Mouse (Mus musculus) common myeloid progenitor, adult 5-6 weeks (primary cell): Measurements from ENCODE around the gene Gm19668. TPM values are rescaled to one million over a fixed set of nuclear protein-coding genes. Genes with fewer than 3 reads are reported as not detected.
"Not testable (repeated sequence)": the region's sequence is repeated elsewhere in the genome, so short reads cannot be mapped to it uniquely, and the experiment has no call there.

Experiments
- ATAC-seq: replicated peaks from 2 replicates; pipeline ENCODE4 v1.8.0; 2016; ENCODE audit warnings: low read depth, mild to moderate bottlenecking, moderate TSS enrichment, inconsistent platforms; ENCODE audit not compliant: poor library complexity, severe bottlenecking
- total RNA-seq: library from RNA; stranded (forward); fragments of 200-1000, 187-1606 nt; gene quantifications from 2 replicates; pipeline ENCODE4 v1.2.3, GENCODE M21; 2017

Gm19668 gene
- total RNA-seq, result not detected in 2 replicates

DNA sequence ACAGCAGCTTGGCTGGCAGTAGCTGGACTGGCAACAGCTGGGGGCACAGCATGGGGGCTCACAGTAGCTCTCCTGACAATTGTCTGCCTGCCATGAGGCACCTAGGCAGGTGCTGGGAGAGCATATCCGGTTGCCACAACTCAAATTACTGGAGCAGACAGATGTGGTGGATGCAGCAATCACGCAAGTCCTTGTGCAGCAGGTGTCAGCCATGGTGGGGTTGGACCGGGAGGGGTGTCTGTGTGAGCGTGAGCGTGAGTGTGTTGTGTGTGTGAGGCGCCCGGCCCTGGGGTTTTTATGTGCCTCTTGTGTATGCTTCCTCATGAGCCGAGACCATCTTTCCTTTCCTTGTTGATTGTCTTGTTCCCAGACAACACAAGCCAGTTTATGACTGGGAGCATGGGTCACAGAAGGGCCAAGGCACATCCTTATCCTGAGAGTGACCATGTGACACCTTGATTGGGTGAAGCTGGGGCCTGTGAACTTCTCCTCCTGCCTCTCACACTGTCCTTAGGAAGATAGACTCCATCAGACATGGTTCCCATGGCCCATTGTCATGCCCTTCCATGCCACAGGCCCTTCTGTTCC, at the start of gene Gm19668:
Gm19668 (minus strand) TSS at position 213 of the 588 bp plus-strand sequence.
- no peak for ATAC-seq

- ATAC-seq, result no peak
Observed at GRCm38 (mm10) chr10:77847538-77847937, 48.6 kb upstream of the Gm19668 start.

GRCm38 (mm10) chr10:77846961-77847360, 48.0 kb upstream of the Gm19668 start:
- no peak for ATAC-seq

GRCm38 (mm10) chr10:77846503-77846902, 47.6 kb upstream of the Gm19668 start, which contains the start of gene Gm36176:
TSS of gene Gm36176 (plus strand) at chr10:77846803.
- no peak for ATAC-seq

DNA sequence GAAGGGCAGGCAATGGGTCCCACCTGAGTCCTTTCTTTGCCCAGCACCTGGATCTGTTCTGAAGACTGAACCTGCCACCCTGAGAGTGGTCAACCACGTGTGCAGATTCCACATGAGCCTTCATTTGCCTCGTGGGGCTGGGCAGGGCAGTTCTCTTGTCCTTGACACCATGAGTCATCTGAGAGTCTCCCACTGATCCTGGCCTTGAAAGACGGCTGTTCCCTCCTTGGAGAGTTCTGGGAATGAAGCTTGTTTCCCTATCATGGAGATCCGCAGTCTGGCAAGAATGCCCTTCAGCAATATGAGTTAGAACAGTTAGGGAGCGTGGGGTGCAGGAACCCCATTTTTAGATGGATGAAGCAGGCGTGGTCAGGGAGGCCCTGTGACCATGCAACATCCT, 40.1 kb upstream of the Gm19668 start:
- ATAC-seq, result no peak

DNA sequence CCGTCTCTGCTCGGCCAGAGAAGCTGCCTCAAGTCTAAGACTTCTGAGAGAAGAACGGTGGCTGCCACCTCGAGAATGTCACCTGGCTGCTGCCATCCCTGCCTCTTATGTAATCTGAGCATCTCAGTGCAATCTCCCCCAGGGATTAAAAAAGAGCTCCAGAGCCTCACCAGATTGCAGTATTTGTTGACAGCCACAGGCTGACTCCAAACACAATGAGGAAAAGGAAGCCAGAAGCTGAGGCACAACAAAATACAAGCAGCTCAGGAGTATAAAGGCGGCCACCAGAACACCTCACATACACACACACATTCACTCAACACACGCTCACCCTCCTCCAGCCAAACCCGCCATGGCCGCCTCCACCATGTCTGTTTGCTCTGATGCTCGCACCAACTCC, 36.7 kb upstream of the Gm19668 start, which contains the start of gene Krtap10-10:
Krtap10-10 (plus strand) TSS at position 301 of the 400 bp plus-strand sequence.
- ATAC-seq, result no peak

GRCm38 (mm10) chr10:77826951-77827350, 28.0 kb upstream of the Gm19668 start, which contains the start of gene Krtap10-4:
TSS of gene Krtap10-4 (minus strand) at chr10:77827095.
- no peak for ATAC-seq

DNA sequence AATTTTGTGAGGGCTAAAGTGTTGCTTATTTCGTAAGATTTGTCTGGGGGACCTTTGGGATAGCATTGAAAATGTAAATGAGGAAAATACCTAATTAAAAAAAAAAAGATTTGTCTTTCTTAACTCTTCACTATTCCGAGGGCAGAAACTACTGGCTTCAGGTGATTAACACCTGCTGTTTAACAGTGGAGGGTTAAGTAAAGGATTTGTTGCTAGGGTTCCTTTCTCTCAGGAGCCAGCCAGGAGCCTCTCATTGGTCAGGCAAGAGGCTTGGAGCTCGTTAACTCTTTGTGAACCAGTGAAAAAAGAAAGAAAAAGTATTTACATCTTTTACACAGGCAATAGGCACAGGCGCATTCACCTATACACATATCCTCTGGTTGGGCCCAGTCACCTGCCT, 20.3 kb upstream of the Gm19668 start:
- ATAC-seq, result no peak

- ATAC-seq, result no peak
Observed at GRCm38 (mm10) chr10:77818523-77818922, 19.6 kb upstream of the Gm19668 start.

DNA sequence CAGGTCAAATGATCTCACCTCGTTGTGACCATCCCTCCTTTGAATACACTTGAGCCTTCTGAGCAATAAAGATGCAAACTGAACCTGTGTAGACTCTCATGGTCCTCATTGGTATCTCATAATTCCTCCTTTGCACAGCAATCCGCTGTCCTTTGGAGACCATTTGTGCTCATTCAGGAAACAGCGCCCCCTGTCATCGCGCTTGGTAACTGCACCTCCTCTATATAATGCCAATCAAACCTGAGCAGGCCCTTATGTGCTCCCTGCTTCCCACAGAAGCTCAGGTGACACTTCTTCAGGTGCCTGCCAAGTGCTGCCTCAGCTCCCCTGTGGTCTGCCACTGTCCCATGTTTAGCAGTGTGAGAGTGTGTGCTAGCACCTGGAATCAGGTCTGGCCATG, 16.6 kb upstream of the Gm19668 start:
- no peak for ATAC-seq

DNA sequence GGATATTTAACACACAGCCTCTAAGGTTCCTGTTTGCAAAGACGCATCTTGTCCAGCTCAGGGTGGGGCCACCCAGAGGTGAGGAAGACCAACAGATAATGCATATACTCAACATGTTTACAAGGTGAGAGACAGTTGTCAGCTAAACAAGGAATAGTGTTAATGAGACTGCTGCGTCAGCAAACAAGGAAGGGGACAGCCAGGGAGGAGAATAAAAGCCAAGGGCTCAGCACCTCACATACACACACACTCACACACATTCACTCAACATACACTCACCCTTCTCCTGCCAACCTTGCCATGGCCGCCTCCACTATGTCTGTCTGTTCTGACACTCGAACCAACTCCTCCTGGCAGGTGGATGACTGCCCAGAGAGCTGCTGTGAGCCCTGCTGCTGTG, 15.4 kb upstream of the Gm19668 start, which contains the start of gene Gm2696:
Gm2696 (plus strand) TSS at position 301 of the 400 bp plus-strand sequence.
- ATAC-seq, result no peak

DNA sequence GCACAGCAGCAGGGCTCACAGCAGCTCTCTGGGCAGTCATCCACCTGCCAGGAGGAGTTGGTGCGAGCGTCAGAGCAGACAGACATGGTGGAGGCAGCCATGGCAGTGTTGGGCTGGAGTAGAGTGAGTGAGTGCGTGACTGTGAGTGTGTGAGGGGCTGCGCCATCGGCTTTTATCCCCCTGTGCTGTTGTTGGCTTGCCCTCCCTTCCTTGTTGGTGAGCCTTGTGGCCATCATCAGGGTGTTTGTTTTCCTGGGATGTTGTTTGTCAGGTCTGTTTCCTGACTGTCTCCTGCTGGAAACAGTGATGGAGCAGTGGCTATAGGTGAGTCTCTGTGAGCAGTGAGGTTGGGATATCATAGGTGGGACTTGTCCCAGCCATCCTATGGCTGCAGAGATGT, 12.8 kb upstream of the Gm19668 start, which contains the start of gene Gm9507:
Gm9507 (minus strand) TSS at position 101 of the 400 bp plus-strand sequence.
- no peak for ATAC-seq

DNA sequence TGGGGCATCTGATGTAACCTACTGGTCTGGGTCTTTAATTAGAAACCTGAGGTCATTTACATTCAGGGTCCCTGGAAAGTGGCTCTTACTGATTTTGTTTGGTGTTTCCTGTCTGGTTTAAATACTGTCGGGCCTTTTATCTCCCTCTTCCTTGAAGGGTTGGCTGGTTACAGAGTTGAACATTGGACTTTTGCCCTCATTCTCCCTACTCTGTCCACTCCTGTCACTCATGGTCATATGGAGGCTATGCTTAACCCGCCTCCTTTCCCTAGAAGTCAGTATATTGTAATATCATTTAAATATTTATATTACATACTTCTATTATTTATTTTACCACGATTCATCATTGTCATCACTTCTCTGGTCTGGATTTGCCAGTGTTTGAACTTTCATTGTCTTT, 5.2 kb upstream of the Gm19668 start:
- no peak for ATAC-seq

- ATAC-seq, result not testable (repeated sequence)
Observed at GRCm38 (mm10) chr10:77798164-77798920, 591 bp downstream of the Gm19668 start.

- no peak for ATAC-seq
Observed at GRCm38 (mm10) chr10:77797677-77798076, 1.3 kb downstream of the Gm19668 start.

- no peak for ATAC-seq
Observed at GRCm38 (mm10) chr10:77794976-77795375, 4.0 kb downstream of the Gm19668 start, which contains the start of gene Gm9639. TSS of gene Gm9639 (minus strand) at chr10:77795076.

GRCm38 (mm10) chr10:77788621-77789020, 10.3 kb downstream of the Gm19668 start:
- ATAC-seq, result no peak

DNA sequence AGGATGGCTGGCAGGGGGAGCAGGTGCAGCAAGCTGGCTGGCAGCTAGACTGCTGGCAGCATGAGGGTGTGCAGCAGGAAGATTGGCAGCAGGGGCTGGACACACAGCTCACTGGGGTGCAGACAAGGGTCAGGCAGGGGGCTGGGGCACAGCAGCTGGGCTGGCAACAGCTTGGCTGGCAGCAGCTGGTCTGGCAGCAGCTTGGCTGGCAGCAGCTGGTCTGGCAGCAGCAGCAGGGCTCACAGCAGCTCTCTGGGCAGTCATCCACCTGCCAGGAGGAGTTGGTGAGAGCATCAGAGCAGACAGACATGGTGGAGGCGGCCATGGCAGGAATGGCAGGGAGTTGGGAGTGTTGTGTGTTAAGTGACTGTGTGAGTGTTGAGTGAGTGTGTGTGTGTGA, 11.1 kb downstream of the Gm19668 start, which contains the start of gene Gm7137:
Gm7137 (minus strand) TSS at position 325 of the 400 bp plus-strand sequence.
- not testable (repeated sequence) for ATAC-seq

- ATAC-seq, result not testable (repeated sequence)
Observed at GRCm38 (mm10) chr10:77783396-77783795, 15.5 kb downstream of the Gm19668 start.

DNA sequence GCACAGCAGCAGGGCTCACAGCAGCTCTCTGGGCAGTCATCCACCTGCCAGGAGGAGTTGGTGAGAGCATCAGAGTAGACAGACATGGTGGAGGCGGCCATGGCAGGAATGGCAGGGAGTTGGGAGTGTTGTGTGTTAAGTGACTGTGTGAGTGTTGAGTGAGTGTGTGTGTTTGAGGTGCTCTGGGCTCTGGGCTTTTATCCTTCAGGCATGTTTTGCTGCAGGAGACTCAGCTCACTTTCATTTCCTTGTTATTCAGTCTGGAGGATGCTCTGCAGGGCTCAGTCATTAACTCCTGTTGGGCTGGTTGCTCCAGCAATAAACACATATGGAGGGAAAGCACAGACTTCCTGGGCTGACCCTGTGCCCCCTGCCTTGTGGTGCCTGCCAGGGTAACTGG, 16.5 kb downstream of the Gm19668 start, which contains the start of gene Gm3250:
Gm3250 (minus strand) TSS at position 101 of the 400 bp plus-strand sequence.
- ATAC-seq, result not testable (repeated sequence)

DNA sequence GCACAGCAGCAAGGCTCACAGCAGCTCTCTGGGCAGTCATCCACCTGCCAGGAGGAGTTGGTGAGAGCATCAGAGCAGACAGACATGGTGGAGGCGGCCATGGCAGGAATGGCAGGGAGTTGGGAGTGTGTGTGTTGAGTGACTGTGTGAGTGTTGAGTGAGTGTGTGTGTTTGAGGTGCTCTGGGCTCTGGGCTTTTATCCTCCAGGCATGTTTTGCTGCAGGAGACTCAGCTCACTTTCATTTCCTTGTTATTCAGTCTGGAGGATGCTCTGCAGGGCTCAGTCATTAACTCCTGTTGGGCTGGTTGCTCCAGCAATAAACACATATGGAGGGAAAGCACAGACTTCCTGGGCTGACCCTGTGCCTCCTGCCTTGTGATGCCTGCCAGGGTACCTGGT, 22.1 kb downstream of the Gm19668 start, which contains the start of gene Gm7138:
Gm7138 (minus strand) TSS at position 101 of the 400 bp plus-strand sequence.
- not testable (repeated sequence) for ATAC-seq
